Mouse (Mus musculus): ENCODE measurements at regions not wholly inside any gene's neighbourhood (a gene's known extent, or its start where the extent isn't known, plus 50 kb on each side); places are given as distances from the start of the nearest gene placed in this dataset.

DNA sequence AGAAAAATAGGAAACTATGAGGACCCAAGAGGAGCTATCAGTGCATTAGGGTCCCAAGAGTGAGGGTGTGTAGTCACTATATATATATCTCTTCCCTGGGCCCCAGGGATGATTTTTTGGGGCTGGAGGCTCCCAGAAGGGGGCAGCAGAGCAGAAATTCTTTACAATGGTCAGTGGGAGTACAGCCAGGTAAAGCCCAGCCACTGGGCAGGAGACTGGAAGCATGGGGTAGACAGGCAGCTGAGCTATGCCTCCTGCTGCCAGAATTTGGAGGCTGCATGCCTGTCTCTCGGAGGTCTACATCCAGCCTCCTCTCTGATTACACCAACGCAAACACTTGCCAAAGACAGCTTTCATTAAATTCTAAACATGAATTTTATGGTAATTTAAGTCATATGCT is 202.7 kb upstream of the Irx1 start:
- Histone ChIP-seq H3K4me1 (ENCODE audit: control insufficient read depth, insufficient read depth, low read length) (no peaks in the 10 kb centered on the region; the same call in 1 of the 2 replicates), H3K4me3 (replicated peaks; ENCODE audit: extremely low read depth, low read depth, low read length) (no peak overlapping the region)
- TF ChIP-seq CTCF (IDR thresholded peaks at IDR 0.05; ENCODE audit: insufficient read depth, low read length) (no peak), POLR2A (IDR thresholded peaks at IDR 0.05; ENCODE audit: borderline replicate concordance, extremely low read depth, low read depth, low read length) (no peak)
- 42% methylated on average over 2 of the region's 2 CpGs for WGBS
- DNase-seq: peak; percentile 13

DNA sequence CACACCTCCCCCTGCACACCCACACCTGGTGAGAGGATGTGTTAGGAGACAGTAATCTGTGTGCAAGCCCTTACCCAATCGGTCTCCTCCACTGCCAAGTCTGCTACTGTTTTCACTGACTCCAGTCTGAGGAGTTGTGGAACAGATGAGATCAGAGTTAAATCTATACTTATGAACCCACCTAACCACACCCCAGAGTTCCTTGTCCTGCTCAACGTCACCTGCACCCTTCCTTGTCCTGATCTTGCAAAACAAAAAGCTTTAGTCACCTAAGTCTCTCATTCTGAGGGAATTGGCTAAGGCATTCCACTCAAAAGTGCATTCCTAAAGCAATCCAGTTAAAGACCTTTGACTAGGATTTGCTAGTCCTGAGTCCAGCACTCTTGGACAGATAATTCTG is 203.9 kb upstream of the Irx1 start:
- no peak overlapping the region for H3K4me3 ChIP-seq (replicated peaks; ENCODE audit: extremely low read depth, low read depth, low read length)
- DNase-seq: no peak
- 53% methylated on average over 2 of the region's 2 CpGs for WGBS

GRCm38 (mm10) chr13:72183636-72184035 is 220.1 kb upstream of the Irx1 start:
- DNase-seq: no peak
- Histone ChIP-seq H3K4me1 (ENCODE audit: control insufficient read depth, insufficient read depth, low read length) (no peaks in the 10 kb centered on the region), H3K4me3 (replicated peaks; ENCODE audit: extremely low read depth, low read depth, low read length) (no peak overlapping the region)
- TF ChIP-seq POLR2A (IDR thresholded peaks at IDR 0.05; ENCODE audit: borderline replicate concordance, extremely low read depth, low read depth, low read length) (no peak), CTCF (IDR thresholded peaks at IDR 0.05; ENCODE audit: insufficient read depth, low read length) (no peak)
- WGBS: 93% methylated on average over 3 of the region's 3 CpGs

More for the DNA sequence above, 203.9 kb upstream of the Irx1 start:
- no peak for TF ChIP-seq POLR2A (IDR thresholded peaks at IDR 0.05; ENCODE audit: borderline replicate concordance, extremely low read depth, low read depth, low read length)
- TF ChIP-seq CTCF (IDR thresholded peaks at IDR 0.05; ENCODE audit: insufficient read depth, low read length): no peak
- H3K4me1 ChIP-seq (ENCODE audit: control insufficient read depth, insufficient read depth, low read length): no peaks in the 10 kb centered on the region; the same call in 1 of the 2 replicates

DNA sequence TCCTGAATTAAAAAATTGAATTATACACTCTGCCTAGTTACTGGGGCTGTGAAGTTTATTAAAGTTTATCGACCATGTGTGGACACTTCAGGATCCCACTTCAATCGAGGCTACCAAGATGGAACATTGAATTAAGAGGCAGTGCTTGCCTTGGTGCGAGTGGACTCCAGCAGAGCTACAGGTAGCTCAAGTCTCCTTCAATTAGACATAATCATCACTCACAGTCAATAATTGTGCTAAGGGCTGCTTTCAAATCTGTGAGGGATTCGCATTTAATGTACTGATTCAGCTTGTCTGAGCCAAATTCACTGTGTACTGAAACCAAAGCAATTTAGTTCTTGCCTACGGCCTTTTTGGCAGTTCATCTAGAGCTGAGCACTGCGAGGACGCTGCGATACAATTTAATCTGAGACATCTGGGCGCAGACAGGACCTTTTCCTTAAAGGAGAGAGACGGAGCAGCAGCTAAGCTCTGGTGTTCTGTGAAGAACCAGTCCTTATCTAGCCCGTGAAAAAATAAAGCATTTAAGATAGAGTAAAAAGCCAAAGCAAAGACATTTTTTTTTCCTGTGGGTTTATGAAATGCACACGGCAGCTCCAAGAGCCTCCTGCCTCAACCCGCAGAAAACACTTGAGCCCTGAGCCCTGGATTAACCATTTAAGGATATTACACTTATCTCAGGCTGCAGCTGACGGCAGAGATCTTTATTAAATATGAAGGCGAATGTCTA is 220.8 kb upstream of the Irx1 start:
- Histone ChIP-seq H3K4me3 (replicated peaks; ENCODE audit: extremely low read depth, low read depth, low read length) (no peak overlapping the region), H3K4me1 (ENCODE audit: control insufficient read depth, insufficient read depth, low read length) (no peaks in the 10 kb centered on the region)
- no peak for TF ChIP-seq POLR2A (IDR thresholded peaks at IDR 0.05; ENCODE audit: borderline replicate concordance, extremely low read depth, low read depth, low read length)
- no peak for TF ChIP-seq CTCF (IDR thresholded peaks at IDR 0.05; ENCODE audit: insufficient read depth, low read length)
- 52% methylated on average over 15 of the region's 15 CpGs for WGBS
- no peak for DNase-seq

GRCm38 (mm10) chr13:72184846-72185118 is 221.3 kb upstream of the Irx1 start:
- TF ChIP-seq POLR2A (IDR thresholded peaks at IDR 0.05; ENCODE audit: borderline replicate concordance, extremely low read depth, low read depth, low read length): no peak
- no peak for TF ChIP-seq CTCF (IDR thresholded peaks at IDR 0.05; ENCODE audit: insufficient read depth, low read length)
- DNase-seq: no peak
- H3K4me1 ChIP-seq (ENCODE audit: control insufficient read depth, insufficient read depth, low read length): no peaks in the 10 kb centered on the region
- 71% methylated on average over 3 of the region's 3 CpGs for WGBS
- no peak overlapping the region for H3K4me3 ChIP-seq (replicated peaks; ENCODE audit: extremely low read depth, low read depth, low read length)

GRCm38 (mm10) chr13:72195881-72196280 is 232.4 kb upstream of the Irx1 start:
- no peak for DNase-seq
- 74% methylated on average over 2 of the region's 2 CpGs for WGBS
- TF ChIP-seq POLR2A (IDR thresholded peaks at IDR 0.05; ENCODE audit: borderline replicate concordance, extremely low read depth, low read depth, low read length) (no peak), CTCF (IDR thresholded peaks at IDR 0.05; ENCODE audit: insufficient read depth, low read length) (no peak)
- H3K4me3 ChIP-seq (replicated peaks; ENCODE audit: extremely low read depth, low read depth, low read length): no peak overlapping the region
- H3K4me1 ChIP-seq (ENCODE audit: control insufficient read depth, insufficient read depth, low read length): no peaks in the 10 kb centered on the region; the same call in 1 of the 2 replicates

DNA sequence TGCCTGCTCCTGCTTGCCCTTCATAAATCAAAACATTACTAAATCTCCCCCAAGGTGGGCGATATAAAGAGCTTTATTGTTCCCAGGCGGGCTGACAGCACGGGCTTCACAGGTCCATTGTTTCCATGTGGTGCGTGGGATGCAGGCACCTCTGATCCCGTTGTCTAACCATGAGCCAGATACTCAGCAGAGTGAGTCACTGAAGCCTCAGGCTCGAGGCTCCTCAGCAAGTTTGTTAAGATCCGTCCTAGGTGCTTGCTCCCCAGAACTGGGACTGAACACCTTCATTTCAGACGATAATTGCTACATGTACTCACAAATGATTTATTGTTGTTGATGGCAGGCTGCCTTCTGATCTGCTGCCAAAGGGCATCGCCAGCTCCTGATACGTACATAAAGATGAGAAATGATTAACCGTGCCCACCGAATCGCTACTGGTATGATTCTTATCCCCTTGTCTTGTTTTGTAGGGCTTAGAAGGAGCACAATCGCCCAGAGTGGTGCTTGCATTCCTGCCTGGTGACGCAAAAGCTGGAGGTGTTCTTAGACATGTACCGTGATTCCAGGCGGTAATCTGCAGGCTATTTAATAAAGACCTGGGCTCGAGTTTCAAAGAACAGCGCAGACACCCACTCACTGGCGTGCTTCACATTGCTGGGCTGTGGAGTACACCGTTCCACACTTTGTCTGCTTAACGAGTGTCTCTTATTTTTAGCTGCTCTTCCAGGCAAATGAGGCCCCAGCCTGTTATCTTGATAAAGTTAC is 235.0 kb upstream of the Irx1 start:
- no peak for TF ChIP-seq CTCF (IDR thresholded peaks at IDR 0.05; ENCODE audit: insufficient read depth, low read length)
- TF ChIP-seq POLR2A (IDR thresholded peaks at IDR 0.05; ENCODE audit: borderline replicate concordance, extremely low read depth, low read depth, low read length): no peak
- no peaks in the 10 kb centered on the region; the same call in 1 of the 2 replicates for H3K4me1 ChIP-seq (ENCODE audit: control insufficient read depth, insufficient read depth, low read length)
- H3K4me3 ChIP-seq (replicated peaks; ENCODE audit: extremely low read depth, low read depth, low read length): peak overlapping the region; percentile 6
- DNase-seq: peak; percentile 65
- WGBS: 47% methylated on average over 22 of the region's 22 CpGs

DNA sequence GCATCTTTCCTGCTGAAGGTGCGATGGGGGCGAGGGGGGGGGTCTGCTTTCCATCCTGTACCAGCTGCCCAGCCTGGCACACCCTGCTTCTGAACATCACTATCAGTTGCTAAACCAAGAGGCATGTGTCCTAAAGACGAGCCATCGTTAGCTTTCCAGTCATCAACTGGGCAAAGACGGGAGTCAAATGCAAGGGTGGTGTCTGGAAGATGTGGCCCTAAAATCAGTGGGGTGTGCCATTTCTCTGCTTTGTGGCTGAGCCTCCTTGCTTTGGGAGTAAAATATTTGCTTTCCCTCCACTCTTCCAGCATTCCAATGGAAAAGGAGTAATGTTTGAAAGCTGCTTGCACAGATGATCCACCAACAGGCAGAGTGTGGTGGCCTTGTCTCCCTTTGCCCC is 246.0 kb upstream of the Irx1 start:
- WGBS: 79% methylated on average over 5 of the region's 5 CpGs
- TF ChIP-seq CTCF (IDR thresholded peaks at IDR 0.05; ENCODE audit: insufficient read depth, low read length) (no peak), POLR2A (IDR thresholded peaks at IDR 0.05; ENCODE audit: borderline replicate concordance, extremely low read depth, low read depth, low read length) (no peak)
- H3K4me1 ChIP-seq (ENCODE audit: control insufficient read depth, insufficient read depth, low read length): no peaks in the 10 kb centered on the region
- no peak overlapping the region for H3K4me3 ChIP-seq (replicated peaks; ENCODE audit: extremely low read depth, low read depth, low read length)
- no peak for DNase-seq

GRCm38 (mm10) chr13:72209946-72210456 is 246.5 kb upstream of the Irx1 start:
- H3K4me1 ChIP-seq (ENCODE audit: control insufficient read depth, insufficient read depth, low read length): no peaks in the 10 kb centered on the region
- WGBS: 29% methylated on average over 10 of the region's 10 CpGs
- TF ChIP-seq POLR2A (IDR thresholded peaks at IDR 0.05; ENCODE audit: borderline replicate concordance, extremely low read depth, low read depth, low read length) (no peak), CTCF (IDR thresholded peaks at IDR 0.05; ENCODE audit: insufficient read depth, low read length) (no peak)
- no peak for DNase-seq
- no peak overlapping the region for H3K4me3 ChIP-seq (replicated peaks; ENCODE audit: extremely low read depth, low read depth, low read length)
